Mouse (Mus musculus): Measurements from ENCODE around the gene Arid4b. TPM values are rescaled to one million over a fixed set of nuclear protein-coding genes. Genes with fewer than 3 reads are reported as not detected.
"Not testable (repeated sequence)": the region's sequence is repeated elsewhere in the genome, so short reads cannot be mapped to it uniquely, and the experiment has no call there.

The Arid4b gene
- 105 and 106 TPM in 2 replicates for polyA plus RNA-seq (2015; fragmentation: Nextera tagmentation; extraction: Ambion mirVana)

DNA sequence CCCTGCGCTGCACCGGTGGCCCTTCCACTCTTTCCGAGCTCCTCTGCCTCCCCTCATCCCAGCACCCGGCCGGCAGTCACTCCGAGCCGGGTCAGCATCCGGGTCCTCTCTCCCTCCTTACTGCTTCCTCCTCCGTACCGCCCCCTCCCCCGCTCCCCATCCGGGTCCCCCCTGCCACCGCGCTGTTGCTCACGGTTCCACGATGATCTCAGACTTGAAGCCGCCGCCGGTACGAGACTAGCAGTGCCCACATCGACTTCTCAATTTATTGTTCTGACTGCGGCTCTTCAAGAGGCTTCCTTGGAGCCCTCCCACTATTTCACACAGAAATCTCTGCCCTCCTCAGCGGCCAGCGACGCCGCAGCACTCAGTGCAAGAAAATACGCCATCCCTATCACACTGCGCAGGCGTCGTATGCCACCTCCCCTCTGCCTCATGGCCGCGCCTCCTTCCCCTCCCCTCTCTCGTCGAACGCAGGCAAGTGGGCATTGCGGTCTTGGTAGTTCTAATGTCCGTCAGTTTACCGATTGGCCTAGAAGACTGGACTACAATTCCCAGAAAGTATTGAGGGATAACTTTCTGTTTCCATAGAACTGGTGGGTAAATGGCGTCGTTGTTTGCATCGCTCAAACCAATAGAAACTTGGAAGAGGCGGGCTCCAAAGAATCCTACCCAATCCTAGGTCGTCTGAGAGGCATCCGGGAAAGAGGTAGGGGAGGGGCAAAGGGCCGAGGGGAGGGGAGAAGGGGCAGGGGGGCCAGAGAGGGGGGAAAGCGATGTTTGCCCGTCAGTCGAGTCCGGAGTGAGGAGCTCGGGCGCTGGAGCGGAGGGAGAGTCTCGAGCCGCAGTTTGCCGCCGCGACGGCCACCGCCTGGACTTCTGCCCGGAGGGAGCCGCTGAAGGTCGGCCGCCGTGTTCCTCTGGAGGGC is at the start of gene Arid4b, which contains the start of gene Ggps1:
Gene Arid4b, plus strand, starts transcription at position 220 of the 929 bp plus-strand sequence.
Gene Ggps1, minus strand, starts transcription at position 476 of the 929 bp plus-strand sequence.
- peak; percentile 97 for ATAC-seq (ENCODE audit: insufficient number of reproducible peaks, insufficient read depth, low FRiP score, low TSS enrichment, low read depth)
- no peaks in the 10 kb centered on the region for H3K9me3 ChIP-seq
- H3K4me1 ChIP-seq: peaks cover 17% of the 10 kb centered on the region
- H3K36me3 ChIP-seq: peaks cover 7% of the 10 kb centered on the region
- peak within 1 kb of the TSS; percentile 99 for H3K9ac ChIP-seq
- peak within 1 kb of the TSS; percentile 83 for H3K4me2 ChIP-seq
- H3K27me3 ChIP-seq: no peaks in the 10 kb centered on the region
- WGBS: under 1% methylated on average over 64 of the region's 64 CpGs
- H3K4me3 ChIP-seq: peak within 1 kb of the TSS; percentile 99
- peak within 1 kb of the TSS; percentile 98 for H3K27ac ChIP-seq

DNA sequence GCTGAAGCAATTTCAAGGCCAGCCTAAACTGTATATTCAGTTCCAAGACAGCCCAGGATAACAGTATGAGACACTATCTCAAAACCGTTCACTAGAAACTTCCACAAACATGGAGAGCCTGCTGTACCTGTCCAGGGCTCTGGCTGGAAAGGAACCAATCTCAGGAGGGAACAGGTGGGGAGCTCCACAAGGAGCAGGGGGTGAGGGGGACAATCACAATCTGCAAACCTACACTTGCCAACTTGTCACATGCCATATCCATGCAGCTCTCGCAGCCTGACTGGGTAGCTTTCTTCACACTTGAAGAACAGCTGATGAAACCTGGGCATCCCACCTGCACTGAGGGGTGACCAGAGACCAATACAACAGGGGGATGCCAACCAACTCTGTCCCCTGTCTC is 49.0 kb upstream of the Arid4b start:
- H3K9ac ChIP-seq: no peak overlapping the region
- no peak overlapping the region for H3K4me2 ChIP-seq
- H3K27me3 ChIP-seq: no peaks in the 10 kb centered on the region
- ATAC-seq (ENCODE audit: insufficient number of reproducible peaks, insufficient read depth, low FRiP score, low TSS enrichment, low read depth): no peak
- H3K4me3 ChIP-seq: no peak overlapping the region
- WGBS: 94% methylated on average over 2 of the region's 2 CpGs
- no peak overlapping the region for H3K27ac ChIP-seq
- H3K4me1 ChIP-seq: no peaks in the 10 kb centered on the region
- H3K9me3 ChIP-seq: no peaks in the 10 kb centered on the region
- H3K36me3 ChIP-seq: peaks cover 56% of the 10 kb centered on the region

DNA sequence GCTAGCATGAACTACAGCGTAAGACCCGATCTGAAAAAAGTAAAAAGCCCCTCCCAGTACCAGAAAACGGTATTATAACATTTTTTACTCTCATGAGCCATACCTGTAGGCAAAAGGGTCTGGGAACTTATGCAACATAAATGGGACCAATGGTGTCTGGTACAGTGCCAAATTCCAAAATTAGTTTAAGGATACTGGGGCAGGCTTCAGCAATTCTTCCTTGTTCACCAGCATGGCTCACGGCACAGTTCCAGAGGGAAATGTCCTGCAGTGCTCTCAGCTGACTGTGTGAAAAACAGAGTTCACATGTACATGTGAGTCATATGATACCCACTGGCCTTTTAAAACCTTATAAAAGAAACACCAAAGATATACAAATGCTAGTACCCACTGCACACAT is 48.5 kb upstream of the Arid4b start:
- ATAC-seq (ENCODE audit: insufficient number of reproducible peaks, insufficient read depth, low FRiP score, low TSS enrichment, low read depth): no peak
- Histone ChIP-seq H3K36me3 (peaks cover 56% of the 10 kb centered on the region), H3K27me3 (no peaks in the 10 kb centered on the region), H3K4me1 (no peaks in the 10 kb centered on the region), H3K27ac (no peak overlapping the region), H3K9me3 (no peaks in the 10 kb centered on the region), H3K4me3 (no peak overlapping the region), H3K4me2 (no peak overlapping the region), H3K9ac (no peak overlapping the region)
- WGBS: 88% methylated on average over 4 of the region's 4 CpGs

DNA sequence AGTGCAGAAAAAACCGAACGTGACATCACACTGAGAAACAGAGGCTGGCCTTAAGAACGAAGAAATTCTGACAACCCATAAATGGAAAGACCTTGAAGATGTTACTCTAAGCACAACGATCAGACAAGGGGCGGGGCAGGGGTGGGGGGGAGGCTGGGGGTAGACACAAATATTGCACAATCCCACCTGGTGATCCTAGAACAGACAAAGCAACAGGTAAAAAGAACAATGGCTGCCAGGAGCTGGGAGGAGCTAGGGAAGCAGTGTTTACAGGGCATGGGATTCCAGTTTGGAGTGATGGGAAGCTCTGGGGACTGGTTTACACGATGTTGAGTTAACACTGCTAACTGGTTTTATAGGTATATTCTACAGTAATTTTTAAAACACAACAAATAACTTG is 47.4 kb upstream of the Arid4b start:
- ATAC-seq (ENCODE audit: insufficient number of reproducible peaks, insufficient read depth, low FRiP score, low TSS enrichment, low read depth): no peak
- Histone ChIP-seq H3K36me3 (peaks cover 56% of the 10 kb centered on the region), H3K27me3 (no peaks in the 10 kb centered on the region), H3K9ac (no peak overlapping the region), H3K9me3 (no peaks in the 10 kb centered on the region), H3K27ac (no peak overlapping the region), H3K4me2 (no peak overlapping the region), H3K4me3 (no peak overlapping the region), H3K4me1 (no peaks in the 10 kb centered on the region)
- WGBS: 87% methylated on average over 6 of the region's 6 CpGs

DNA sequence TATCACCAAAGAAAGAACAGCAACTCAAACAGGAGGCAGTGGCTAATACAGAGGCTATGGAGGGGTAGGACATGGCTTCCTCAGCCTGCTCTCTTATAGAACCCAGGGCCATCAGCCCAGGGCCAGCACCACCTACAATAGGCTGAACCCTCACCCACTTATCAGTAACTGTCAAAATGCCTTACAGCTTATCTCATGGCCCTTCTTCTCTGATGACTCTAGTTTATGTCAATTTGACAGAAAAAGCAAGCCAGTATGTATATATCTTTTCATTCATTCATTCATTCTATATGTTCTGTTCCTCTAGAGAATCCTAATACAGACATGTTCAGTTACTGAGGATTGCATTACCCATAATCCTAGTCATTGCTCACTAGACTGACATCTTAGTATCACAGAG is 44.7 kb upstream of the Arid4b start:
- Histone ChIP-seq H3K4me1 (no peaks in the 10 kb centered on the region), H3K27me3 (no peaks in the 10 kb centered on the region), H3K4me3 (no peak overlapping the region), H3K27ac (no peak overlapping the region), H3K9me3 (no peaks in the 10 kb centered on the region), H3K9ac (no peak overlapping the region), H3K4me2 (no peak overlapping the region), H3K36me3 (peaks cover 44% of the 10 kb centered on the region)
- ATAC-seq (ENCODE audit: insufficient number of reproducible peaks, insufficient read depth, low FRiP score, low TSS enrichment, low read depth): no peak

DNA sequence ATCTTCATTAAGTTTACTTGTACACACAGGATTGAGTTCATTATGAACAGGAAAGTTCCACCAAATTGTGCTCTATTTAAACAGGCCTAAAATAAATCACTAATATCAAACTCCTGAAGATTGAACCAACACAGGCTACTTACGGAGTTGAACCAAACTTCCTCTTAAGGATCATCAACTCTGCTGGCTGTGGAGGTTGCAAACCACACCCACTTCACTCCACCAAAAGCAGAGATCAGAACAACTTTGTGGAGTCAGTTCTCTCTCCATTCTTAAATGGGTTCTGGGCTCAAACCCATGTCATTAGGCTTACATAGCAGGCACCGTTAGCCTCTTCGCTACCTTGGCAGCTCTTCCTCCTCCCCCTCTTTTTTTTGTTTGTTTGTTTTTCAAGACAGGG is 44.2 kb upstream of the Arid4b start:
- H3K4me3 ChIP-seq: no peak overlapping the region
- H3K27me3 ChIP-seq: no peaks in the 10 kb centered on the region
- H3K4me1 ChIP-seq: no peaks in the 10 kb centered on the region
- H3K4me2 ChIP-seq: no peak overlapping the region
- H3K9me3 ChIP-seq: no peaks in the 10 kb centered on the region
- no peak for ATAC-seq (ENCODE audit: insufficient number of reproducible peaks, insufficient read depth, low FRiP score, low TSS enrichment, low read depth)
- peaks cover 41% of the 10 kb centered on the region for H3K36me3 ChIP-seq
- 95% methylated on average over 3 of the region's 3 CpGs for WGBS
- no peak overlapping the region for H3K9ac ChIP-seq
- H3K27ac ChIP-seq: no peak overlapping the region

DNA sequence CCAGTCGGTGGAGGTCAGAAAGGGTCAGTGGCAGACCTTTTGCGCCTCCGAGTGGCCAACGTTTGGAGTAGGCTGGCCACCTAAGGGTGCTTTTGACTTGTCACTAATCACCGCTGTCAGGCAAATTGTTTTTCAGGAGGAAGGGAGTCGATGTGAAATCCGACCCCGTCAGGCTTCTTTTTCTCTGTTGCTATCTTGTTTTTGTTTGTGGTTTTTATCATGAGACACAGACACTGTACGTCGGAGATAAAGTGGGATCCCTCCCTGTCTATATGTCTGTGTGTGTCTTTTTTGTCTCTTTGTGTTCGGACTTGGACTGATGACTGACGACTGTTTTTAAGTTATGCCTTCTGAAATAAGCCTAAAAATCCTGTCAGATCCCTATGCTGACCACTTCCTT is 41.6 kb upstream of the Arid4b start:
- not testable (repeated sequence) for H3K4me2 ChIP-seq; H3K9me3 ChIP-seq; H3K9ac ChIP-seq; H3K4me1 ChIP-seq; ATAC-seq (ENCODE audit: insufficient number of reproducible peaks, insufficient read depth, low FRiP score, low TSS enrichment, low read depth); H3K27ac ChIP-seq; H3K27me3 ChIP-seq; H3K4me3 ChIP-seq
- peaks cover 33% of the 10 kb centered on the region for H3K36me3 ChIP-seq
- WGBS: 72% methylated on average over 11 of the region's 12 CpGs

DNA sequence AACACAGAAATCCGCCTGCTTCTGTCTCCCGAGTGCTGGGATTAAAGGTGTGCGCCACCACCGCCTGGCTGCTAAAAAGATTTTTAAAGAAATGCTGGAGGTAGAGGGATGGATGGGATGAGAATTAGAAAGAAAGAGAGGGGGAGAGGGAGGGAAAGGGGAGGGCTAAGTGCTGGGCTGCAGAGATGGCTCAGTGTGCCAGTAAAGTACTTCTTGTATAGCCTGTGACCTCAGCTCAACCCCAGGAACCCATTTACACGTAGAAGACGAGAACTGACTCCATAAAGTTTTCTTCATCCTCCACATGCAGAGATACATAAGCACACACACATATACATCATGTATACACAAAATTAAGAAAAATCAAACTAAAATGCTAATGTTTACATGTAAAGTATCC is 37.5 kb upstream of the Arid4b start:
- Histone ChIP-seq H3K4me3 (no peak overlapping the region), H3K9me3 (no peaks in the 10 kb centered on the region), H3K27ac (no peak overlapping the region), H3K36me3 (peaks cover 35% of the 10 kb centered on the region), H3K4me2 (no peak overlapping the region), H3K4me1 (no peaks in the 10 kb centered on the region), H3K27me3 (no peaks in the 10 kb centered on the region), H3K9ac (no peak overlapping the region)
- ATAC-seq (ENCODE audit: insufficient number of reproducible peaks, insufficient read depth, low FRiP score, low TSS enrichment, low read depth): no peak
- WGBS: 94% methylated on average over 6 of the region's 6 CpGs

DNA sequence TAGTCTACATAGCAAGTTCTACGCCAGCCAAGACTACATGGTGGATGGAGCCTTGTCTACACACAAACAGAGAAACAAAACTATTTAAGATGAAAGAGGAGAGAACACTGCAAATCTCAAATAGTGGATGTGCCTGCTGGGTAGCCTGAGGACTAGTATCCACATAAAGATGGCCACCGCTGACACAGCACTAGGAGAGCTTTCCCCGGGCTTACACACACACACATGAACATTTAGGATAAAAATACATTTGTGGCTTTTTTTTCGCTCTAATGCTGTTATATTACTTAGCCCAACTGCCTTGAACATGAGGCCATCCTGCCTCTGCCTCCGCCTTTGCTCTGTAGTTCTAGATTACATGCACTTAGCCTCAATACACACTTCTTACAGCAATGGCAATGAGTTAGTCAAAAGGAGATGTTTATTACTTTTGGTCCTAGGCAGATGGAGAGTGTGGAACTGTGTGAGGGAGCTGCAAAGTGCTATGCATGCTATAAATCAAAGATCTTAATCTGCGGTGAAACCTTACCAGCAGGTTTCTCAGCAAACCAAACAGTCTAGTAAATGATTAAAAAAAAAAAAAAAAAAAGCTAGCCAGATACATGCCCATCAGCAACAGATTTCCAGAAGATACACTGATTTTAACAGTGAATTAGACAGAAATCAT is 36.7 kb upstream of the Arid4b start:
- ATAC-seq (ENCODE audit: insufficient number of reproducible peaks, insufficient read depth, low FRiP score, low TSS enrichment, low read depth): no peak
- no peak overlapping the region for H3K9ac ChIP-seq
- H3K36me3 ChIP-seq: peaks cover 37% of the 10 kb centered on the region
- no peaks in the 10 kb centered on the region for H3K4me1 ChIP-seq
- no peaks in the 10 kb centered on the region for H3K27me3 ChIP-seq
- H3K4me2 ChIP-seq: no peak overlapping the region
- no peak overlapping the region for H3K27ac ChIP-seq
- H3K9me3 ChIP-seq: no peaks in the 10 kb centered on the region
- no peak overlapping the region for H3K4me3 ChIP-seq
- WGBS: 92% methylated on average over 6 of the region's 6 CpGs

DNA sequence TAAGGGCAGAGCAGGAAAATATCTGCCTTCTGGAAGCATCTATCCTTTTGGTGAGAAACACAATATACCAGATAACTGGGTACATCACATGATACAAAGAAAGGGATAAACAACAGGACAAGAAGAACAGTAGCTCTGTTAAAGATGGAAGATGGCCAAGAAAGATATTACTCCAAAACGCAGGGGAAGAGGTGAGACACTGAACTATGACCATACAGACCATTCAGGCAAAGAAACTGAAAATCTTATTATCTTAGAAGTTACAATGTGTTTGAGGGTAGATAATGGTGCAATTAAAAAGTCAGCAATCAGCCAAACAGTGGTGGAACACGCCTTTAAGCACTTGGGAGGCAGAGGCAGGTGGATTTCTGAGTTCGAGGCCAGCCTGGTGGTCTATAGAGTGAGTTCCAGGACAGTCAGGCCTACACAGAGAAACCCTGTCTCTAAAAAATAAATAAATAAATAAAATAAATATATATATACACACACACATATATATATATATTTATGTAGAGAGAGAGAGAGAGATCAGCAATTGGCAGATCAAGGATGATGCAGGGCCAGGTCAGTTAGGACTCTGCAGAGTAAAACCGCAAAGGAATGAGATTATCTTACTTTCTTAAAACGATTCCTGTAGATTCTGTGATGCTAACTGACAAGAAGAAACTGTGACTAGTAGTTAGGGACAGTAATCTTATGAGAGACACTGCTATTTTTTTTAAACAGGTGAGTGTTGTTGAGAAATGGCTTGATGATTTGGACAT is 29.5 kb upstream of the Arid4b start:
- Histone ChIP-seq H3K4me1 (peaks cover 4% of the 10 kb centered on the region), H3K36me3 (peaks cover 14% of the 10 kb centered on the region), H3K27ac (no peak overlapping the region), H3K4me3 (no peak overlapping the region), H3K9me3 (no peaks in the 10 kb centered on the region), H3K4me2 (no peak overlapping the region), H3K9ac (no peak overlapping the region), H3K27me3 (no peaks in the 10 kb centered on the region)
- WGBS: 87% methylated on average over 5 of the region's 5 CpGs
- no peak for ATAC-seq (ENCODE audit: insufficient number of reproducible peaks, insufficient read depth, low FRiP score, low TSS enrichment, low read depth)

DNA sequence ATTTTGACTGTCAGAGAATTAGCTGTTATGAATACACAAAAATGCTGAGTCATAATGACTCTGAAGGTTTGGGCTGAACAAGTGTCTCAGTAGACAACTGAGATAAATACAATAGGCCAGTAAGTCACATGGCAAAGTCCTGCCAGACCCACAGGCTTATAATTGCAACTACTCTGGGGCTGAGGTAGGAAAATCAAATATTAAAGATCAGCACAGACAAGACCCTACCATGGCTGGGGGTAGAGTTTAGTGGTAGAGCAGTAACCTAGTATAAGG is 29.0 kb upstream of the Arid4b start:
- H3K27ac ChIP-seq: no peak overlapping the region
- peaks cover 8% of the 10 kb centered on the region for H3K4me1 ChIP-seq
- no peak for ATAC-seq (ENCODE audit: insufficient number of reproducible peaks, insufficient read depth, low FRiP score, low TSS enrichment, low read depth)

More for the DNA sequence above, 29.0 kb upstream of the Arid4b start:
- Histone ChIP-seq H3K9ac (no peak overlapping the region), H3K27me3 (no peaks in the 10 kb centered on the region), H3K9me3 (no peaks in the 10 kb centered on the region), H3K4me3 (no peak overlapping the region), H3K36me3 (peaks cover 11% of the 10 kb centered on the region), H3K4me2 (no peak overlapping the region)
